Mouse (Mus musculus) ES-CJ7 (cell line): Measurements from ENCODE around the gene Casr.
A peak's percentile ranks its signal among the peaks of the same experiment; 100 is the strongest.

ENCODE experiments used
- DNase-seq: peaks from one replicate; pipeline ENCODE4 v3.0.0; 2011; ENCODE audit warnings: low read depth, low spot score

Gene Casr

GRCm38 (mm10) chr16:36523095-36523494 lies 38.8 kb downstream of the Casr start:
- no peak for DNase-seq

GRCm38 (mm10) chr16:36516355-36516754 lies 45.6 kb downstream of the Casr start:
- no peak for DNase-seq

GRCm38 (mm10) chr16:36507300-36507699 lies 54.6 kb downstream of the Casr start:
- no peak for DNase-seq

- DNase-seq = no peak
These were observed 55.1 kb downstream of the Casr start for GRCm38 (mm10) chr16:36506827-36507226.

- no peak for DNase-seq
These were observed 56.0 kb downstream of the Casr start for GRCm38 (mm10) chr16:36505913-36506312.

- DNase-seq = no peak
These were observed 56.8 kb downstream of the Casr start for GRCm38 (mm10) chr16:36505134-36505533.

- DNase-seq = peak; percentile 14
These were observed 59.7 kb downstream of the Casr start for GRCm38 (mm10) chr16:36502286-36502685.

GRCm38 (mm10) chr16:36492420-36492819 lies 69.5 kb downstream of the Casr start:
- no peak for DNase-seq

- DNase-seq = no peak
These were observed 85.1 kb downstream of the Casr start for GRCm38 (mm10) chr16:36476866-36477265.

GRCm38 (mm10) chr16:36475530-36475929 lies 86.4 kb downstream of the Casr start:
- no peak for DNase-seq

- no peak for DNase-seq
These were observed 87.1 kb downstream of the Casr start for GRCm38 (mm10) chr16:36474849-36475248.

- peak; percentile 32 for DNase-seq
These were observed 88.4 kb downstream of the Casr start for GRCm38 (mm10) chr16:36473217-36474216.

- no peak for DNase-seq
These were observed 90.8 kb downstream of the Casr start for GRCm38 (mm10) chr16:36471066-36471633.

GRCm38 (mm10) chr16:36469955-36470478 lies 91.9 kb downstream of the Casr start:
- peak; percentile 71 for DNase-seq

- DNase-seq = no peak
These were observed 92.6 kb downstream of the Casr start for GRCm38 (mm10) chr16:36469367-36469766.

GRCm38 (mm10) chr16:36468862-36469261 lies 93.1 kb downstream of the Casr start:
- DNase-seq = peak; percentile 78

- DNase-seq = no peak
These were observed 94.0 kb downstream of the Casr start for GRCm38 (mm10) chr16:36467936-36468335.

- no peak for DNase-seq
These were observed 96.5 kb downstream of the Casr start for GRCm38 (mm10) chr16:36465436-36465835.

GRCm38 (mm10) chr16:36464076-36464475 lies 97.9 kb downstream of the Casr start:
- DNase-seq = no peak

- DNase-seq = no peak
These were observed 101.5 kb downstream of the Casr start for GRCm38 (mm10) chr16:36460426-36460825.

- no peak for DNase-seq
These were observed 106.6 kb downstream of the Casr start, which contains the start of gene Stfa3 for GRCm38 (mm10) chr16:36455342-36455802. TSS of gene Stfa3 (minus strand) at chr16:36455392.
